Mouse (Mus musculus) liver, embryonic 16.5 days (tissue): Measurements from ENCODE around the gene Klf12. TPM values are rescaled to one million over a fixed set of nuclear protein-coding genes. Genes with fewer than 3 reads are reported as not detected.

Experiments used
- ATAC-seq: fragments of 200-750 bp; cut with Nextera tagmentation; 2 replicates; pipeline ENCODE4 v1.8.0; 2017; ENCODE audit warnings: low read depth, mild to moderate bottlenecking, moderate number of reproducible peaks, moderate library complexity
- H3K27ac ChIP-seq: fragments of 300-500 bp; sonication (generic); 2 replicates; pipeline ENCODE4 v1.5.1; 2014; ENCODE audit warnings: mild to moderate bottlenecking, low read length
- H3K27me3 ChIP-seq: fragments of 300-500 bp; sonication (generic); 2 replicates; pipeline ENCODE4 v1.6.1; 2014; ENCODE audit warnings: low read depth, low read length, mixed read lengths; ENCODE audit not compliant: control insufficient read depth, insufficient read depth
- H3K36me3 ChIP-seq: fragments of 300-500 bp; sonication (generic); 2 replicates; pipeline ENCODE4 v1.6.1; 2014; ENCODE audit warnings: mild to moderate bottlenecking; ENCODE audit not compliant: control insufficient read depth, insufficient read depth
- H3K4me1 ChIP-seq: fragments of 300-500 bp; sonication (generic); 2 replicates; pipeline ENCODE4 v1.6.1; 2014; ENCODE audit warnings: low read depth, low read length, mixed read lengths; ENCODE audit not compliant: control insufficient read depth
- H3K4me2 ChIP-seq: fragments of 300-500 bp; sonication (generic); 2 replicates; pipeline ENCODE4 v1.6.1; 2014; ENCODE audit warnings: low read depth, low read length, mixed read lengths
- H3K4me3 ChIP-seq: fragments of 300-500 bp; sonication (generic); 2 replicates; pipeline ENCODE4 v1.5.1; 2014; ENCODE audit warnings: low read depth, mild to moderate bottlenecking, low read length
- H3K9ac ChIP-seq: fragments of 300-500 bp; sonication (generic); 2 replicates; pipeline ENCODE4 v1.6.1; 2014; ENCODE audit warnings: low read depth, low read length
- H3K9me3 ChIP-seq: fragments of 300-500 bp; sonication (generic); replicated peaks from 2 replicates; pipeline ENCODE4 v1.6.1; 2016; ENCODE audit warnings: low read length; ENCODE audit not compliant: control insufficient read depth
- WGBS: fragments of 180-500 bp; shearing (Covaris S2); extraction: QIAGEN DNeasy Blood & Tissue Kit; methylation state at CpG from one replicate; pipeline ENCODE4 v1.1.7; 2014; ENCODE audit not compliant: insufficient replicate concordance; 5-methylcytosine and 5-hydroxymethylcytosine counted together
- polyA plus RNA-seq: library from polyadenylated mRNA; unstranded; fragments of >200 nt; fragmentation: Nextera tagmentation; extraction: Ambion mirVana; gene quantifications from 2 replicates; pipeline ENCODE4 v1.2.1, GENCODE M21; 2015

Gene Klf12
- polyA plus RNA-seq, 1 experiment from 2014 or later: 7.4 TPM

DNA sequence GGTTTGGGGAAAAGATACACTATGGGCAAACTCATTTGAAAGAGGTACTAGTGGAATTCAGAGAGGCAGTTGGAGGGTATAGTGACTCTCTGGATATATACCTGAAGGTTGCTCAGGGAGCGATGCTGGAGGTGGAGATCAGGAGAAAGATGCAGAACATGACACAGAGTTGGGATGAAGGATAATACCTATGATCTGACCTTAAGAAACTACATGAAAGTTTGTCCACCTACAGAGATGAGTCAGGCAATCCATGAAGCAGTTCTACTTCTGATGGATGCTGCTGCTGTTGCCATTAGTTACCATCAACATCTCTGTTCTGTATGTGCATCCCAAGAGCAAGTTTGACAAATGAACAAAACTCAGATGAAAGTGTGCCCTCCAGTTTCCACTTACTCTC lies 222.0 kb downstream of the Klf12 start:
- 75% methylated on average over 1 of the region's 1 CpGs for WGBS
- Histone ChIP-seq H3K4me2 (no peak overlapping the region), H3K9ac (no peak overlapping the region), H3K27me3 (no peaks in the 10 kb centered on the region), H3K36me3 (no peaks in the 10 kb centered on the region), H3K4me3 (no peak overlapping the region), H3K27ac (no peak overlapping the region), H3K9me3 (no peaks in the 10 kb centered on the region), H3K4me1 (no peaks in the 10 kb centered on the region)
- ATAC-seq: no peak

DNA sequence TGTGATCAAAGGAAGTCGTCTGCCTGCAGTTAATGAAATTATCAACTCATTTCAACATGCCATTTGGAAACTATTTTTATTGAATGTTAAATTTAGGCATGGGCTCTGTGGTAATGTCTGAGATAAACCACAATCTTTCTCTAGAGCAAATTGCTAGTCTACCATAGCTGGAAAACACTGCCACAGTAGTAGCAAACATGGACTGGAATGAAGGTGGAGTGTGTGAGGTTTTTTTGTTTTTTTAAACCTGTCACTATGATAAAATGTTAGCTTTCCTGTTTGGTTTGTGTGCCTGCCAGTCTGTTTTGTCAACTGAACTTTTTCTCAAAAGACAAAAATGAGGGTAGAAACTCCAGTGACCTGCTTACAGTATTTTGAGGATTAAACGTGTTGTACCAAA lies 230.3 kb downstream of the Klf12 start:
- H3K9me3 ChIP-seq: no peaks in the 10 kb centered on the region
- no peak overlapping the region for H3K9ac ChIP-seq
- H3K27ac ChIP-seq: no peak overlapping the region
- H3K27me3 ChIP-seq: no peaks in the 10 kb centered on the region
- H3K4me1 ChIP-seq: no peaks in the 10 kb centered on the region
- no peaks in the 10 kb centered on the region for H3K36me3 ChIP-seq
- ATAC-seq: no peak
- no peak overlapping the region for H3K4me3 ChIP-seq
- 50% methylated on average over 2 of the region's 2 CpGs for WGBS
- no peak overlapping the region for H3K4me2 ChIP-seq

DNA sequence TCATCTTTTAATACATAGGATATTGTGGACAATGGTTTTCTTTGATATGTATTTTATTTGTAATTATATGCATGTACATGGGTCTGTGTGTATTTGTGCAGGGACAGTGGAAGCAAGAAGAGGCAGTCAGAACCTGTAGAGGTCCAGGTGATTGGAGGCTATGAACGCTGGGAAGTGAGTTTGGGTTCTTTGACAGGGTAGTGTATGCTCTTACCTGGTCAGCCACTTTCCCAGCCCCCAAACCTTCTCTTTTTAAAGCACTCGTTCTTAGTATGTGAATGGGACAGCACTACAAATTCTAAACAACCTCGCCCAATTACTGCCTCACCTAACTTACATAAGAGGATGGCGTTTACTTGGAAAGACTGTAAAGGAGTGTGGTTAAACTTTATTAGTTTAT lies 231.0 kb downstream of the Klf12 start:
- no peak overlapping the region for H3K4me2 ChIP-seq
- no peaks in the 10 kb centered on the region for H3K36me3 ChIP-seq
- WGBS: 58% methylated on average over 4 of the region's 4 CpGs
- no peak overlapping the region for H3K27ac ChIP-seq
- no peak for ATAC-seq
- H3K4me3 ChIP-seq: no peak overlapping the region
- H3K27me3 ChIP-seq: no peaks in the 10 kb centered on the region
- H3K9ac ChIP-seq: no peak overlapping the region
- H3K4me1 ChIP-seq: no peaks in the 10 kb centered on the region
- H3K9me3 ChIP-seq: no peaks in the 10 kb centered on the region

DNA sequence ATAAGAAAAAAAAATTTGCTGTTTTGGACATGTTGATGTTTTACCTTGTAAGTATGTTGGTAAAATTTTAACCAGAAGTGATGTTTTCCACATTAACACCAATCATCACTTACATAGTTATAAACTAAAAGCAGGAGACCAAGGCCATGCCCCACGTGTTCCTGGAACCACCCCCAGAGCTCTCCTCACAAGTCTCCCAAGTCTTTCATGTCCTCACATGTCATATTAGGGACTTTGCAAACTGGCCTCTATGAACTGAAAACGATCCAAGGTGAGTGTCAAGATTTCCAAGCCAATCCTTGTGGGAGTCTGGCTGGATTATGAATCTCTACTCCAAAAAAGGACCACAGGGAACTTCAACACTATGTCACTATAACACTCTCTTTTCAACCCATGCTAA lies 231.6 kb downstream of the Klf12 start:
- H3K27ac ChIP-seq: no peak overlapping the region
- H3K9me3 ChIP-seq: no peaks in the 10 kb centered on the region
- H3K9ac ChIP-seq: no peak overlapping the region
- ATAC-seq: no peak
- H3K4me1 ChIP-seq: no peaks in the 10 kb centered on the region
- no peak overlapping the region for H3K4me3 ChIP-seq
- H3K36me3 ChIP-seq: no peaks in the 10 kb centered on the region
- 54% methylated on average over 2 of the region's 2 CpGs for WGBS
- no peak overlapping the region for H3K4me2 ChIP-seq
- no peaks in the 10 kb centered on the region for H3K27me3 ChIP-seq

DNA sequence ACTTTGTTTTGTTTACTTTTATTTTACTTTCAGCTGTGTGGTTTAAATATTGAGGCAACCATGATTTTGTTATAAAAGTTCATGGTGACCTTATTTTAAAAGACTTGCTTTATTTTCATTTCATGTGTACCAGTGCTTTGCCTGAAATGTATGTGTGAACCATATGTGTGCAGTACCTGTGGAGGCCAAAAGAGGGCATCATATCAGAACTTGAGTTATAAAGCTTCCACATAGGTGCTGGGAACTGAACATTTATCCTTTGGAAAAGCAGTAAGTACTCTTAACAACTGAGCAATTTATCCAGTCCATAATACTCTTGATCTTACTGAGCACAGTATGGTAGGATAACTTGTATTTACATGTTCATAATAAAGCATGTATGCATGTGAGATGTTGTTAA lies 239.0 kb downstream of the Klf12 start:
- no peak overlapping the region for H3K27ac ChIP-seq
- no peak for ATAC-seq

DNA sequence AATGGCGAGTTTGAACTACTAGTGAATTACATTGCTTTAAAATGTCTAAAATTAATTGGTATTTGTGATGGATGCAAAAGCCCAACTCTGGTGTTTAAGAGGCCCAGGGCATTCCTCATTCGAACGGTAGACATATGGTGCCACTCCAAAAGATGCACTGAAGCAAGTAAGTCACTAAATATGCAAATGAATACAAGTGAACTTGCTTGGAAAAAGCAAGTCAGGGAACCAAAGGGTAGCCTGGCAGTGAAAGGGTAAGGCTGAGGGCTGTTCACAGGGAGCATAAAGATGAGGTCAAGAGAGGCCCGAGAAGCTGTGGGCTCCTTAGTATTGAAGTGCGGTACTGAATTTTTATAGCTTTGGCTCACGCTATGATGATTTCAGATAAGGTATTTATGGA lies 242.7 kb downstream of the Klf12 start:
- Histone ChIP-seq H3K27me3 (no peaks in the 10 kb centered on the region), H3K4me2 (no peak overlapping the region), H3K36me3 (no peaks in the 10 kb centered on the region), H3K4me3 (no peak overlapping the region), H3K9ac (no peak overlapping the region), H3K4me1 (no peaks in the 10 kb centered on the region), H3K27ac (no peak overlapping the region), H3K9me3 (no peaks in the 10 kb centered on the region)
- ATAC-seq: no peak
- WGBS: 74% methylated on average over 6 of the region's 6 CpGs

More for the DNA sequence above, 239.0 kb downstream of the Klf12 start:
- Histone ChIP-seq H3K4me3 (no peak overlapping the region), H3K27me3 (no peaks in the 10 kb centered on the region), H3K4me2 (no peak overlapping the region), H3K9ac (no peak overlapping the region), H3K36me3 (no peaks in the 10 kb centered on the region), H3K4me1 (no peaks in the 10 kb centered on the region), H3K9me3 (no peaks in the 10 kb centered on the region)

DNA sequence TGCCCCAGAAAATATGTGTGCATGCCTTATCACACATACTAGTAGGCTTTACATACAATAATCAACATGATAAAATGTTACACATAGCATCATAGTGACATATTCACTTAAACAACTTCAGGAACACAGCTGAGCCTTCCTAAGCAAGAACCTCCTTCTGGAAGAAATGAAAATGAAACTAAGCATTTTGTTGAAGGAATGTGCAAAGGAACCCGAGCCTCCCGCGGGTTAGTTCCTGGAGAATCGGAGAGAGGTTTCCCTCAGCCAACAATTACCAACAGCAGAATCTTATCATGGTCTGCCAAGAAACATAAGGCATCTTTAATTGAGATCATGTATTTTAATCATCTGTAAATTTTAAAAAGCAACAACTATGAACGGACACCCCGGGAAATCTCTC lies 257.8 kb downstream of the Klf12 start:
- Histone ChIP-seq H3K36me3 (peaks cover under 1% of the 10 kb centered on the region; the same call in 1 of the 2 replicates), H3K4me1 (no peaks in the 10 kb centered on the region), H3K4me2 (no peak overlapping the region), H3K27me3 (no peaks in the 10 kb centered on the region), H3K9me3 (no peaks in the 10 kb centered on the region), H3K4me3 (no peak overlapping the region), H3K9ac (no peak overlapping the region), H3K27ac (no peak overlapping the region)
- no peak for ATAC-seq
- 72% methylated on average over 6 of the region's 6 CpGs for WGBS

DNA sequence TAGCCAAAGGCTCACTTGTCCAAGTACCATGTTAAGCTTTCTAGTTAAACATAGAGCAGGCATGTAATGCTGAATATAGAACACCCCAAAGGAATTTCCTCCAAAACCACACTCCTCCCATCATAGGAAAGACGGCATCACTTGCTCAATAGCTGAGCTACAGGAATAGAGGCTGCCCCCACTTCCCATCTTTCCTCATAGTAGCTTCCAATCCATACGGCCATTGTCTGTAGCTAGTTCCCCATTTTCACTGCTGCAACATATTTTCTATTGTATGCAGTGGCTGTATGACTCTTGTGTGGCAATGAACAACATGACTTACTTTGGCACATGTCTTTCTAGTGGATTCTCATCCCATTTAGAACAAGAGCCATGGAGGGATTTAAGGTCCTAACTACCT lies 267.3 kb downstream of the Klf12 start:
- H3K9me3 ChIP-seq: no peaks in the 10 kb centered on the region
- no peak overlapping the region for H3K4me2 ChIP-seq
- H3K4me1 ChIP-seq: no peaks in the 10 kb centered on the region
- H3K9ac ChIP-seq: no peak overlapping the region
- 0 out of 2 replicates have a peak, but pooled peaks cover 2% of the 10 kb centered on the region for H3K36me3 ChIP-seq
- no peaks in the 10 kb centered on the region for H3K27me3 ChIP-seq
- H3K27ac ChIP-seq: no peak overlapping the region
- H3K4me3 ChIP-seq: no peak overlapping the region
- 45% methylated on average over 2 of the region's 2 CpGs for WGBS
- ATAC-seq: no peak

DNA sequence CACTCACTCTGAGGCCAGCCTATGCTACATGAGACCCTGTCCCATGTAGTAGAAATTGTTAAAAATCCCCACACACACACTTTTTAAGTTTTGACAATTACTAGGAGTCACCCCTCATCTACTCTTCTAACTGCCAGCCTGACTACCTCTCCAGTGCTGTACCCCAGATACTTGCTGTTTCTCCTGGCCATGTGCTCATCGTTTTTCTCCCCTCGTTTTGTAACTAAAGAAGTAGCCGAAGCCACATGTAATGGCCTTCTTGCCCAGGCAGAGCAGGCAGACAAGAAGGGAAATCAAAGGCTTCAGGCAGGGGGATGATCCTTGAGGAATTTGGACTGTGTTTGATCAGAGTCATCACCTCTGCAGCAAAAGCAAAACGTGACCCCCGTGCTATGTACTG lies 274.0 kb downstream of the Klf12 start:
- no peaks in the 10 kb centered on the region for H3K4me1 ChIP-seq

More for the DNA sequence above, 274.0 kb downstream of the Klf12 start:
- Histone ChIP-seq H3K9ac (no peak overlapping the region), H3K4me3 (no peak overlapping the region), H3K36me3 (no peaks in the 10 kb centered on the region), H3K27ac (no peak overlapping the region), H3K4me2 (no peak overlapping the region), H3K27me3 (no peaks in the 10 kb centered on the region), H3K9me3 (no peaks in the 10 kb centered on the region)
- 58% methylated on average over 5 of the region's 5 CpGs for WGBS
- ATAC-seq: no peak
